Mouse (Mus musculus): ENCODE data around the gene Mtch2. TPM values are rescaled to one million over a fixed set of nuclear protein-coding genes. Genes with fewer than 3 reads are reported as not detected.
"Not testable (repeated sequence)": the region's sequence is repeated elsewhere in the genome, so short reads cannot be mapped to it uniquely, and the experiment has no call there.

The Mtch2 gene
- total RNA-seq, 1 experiment = 162 TPM

DNA sequence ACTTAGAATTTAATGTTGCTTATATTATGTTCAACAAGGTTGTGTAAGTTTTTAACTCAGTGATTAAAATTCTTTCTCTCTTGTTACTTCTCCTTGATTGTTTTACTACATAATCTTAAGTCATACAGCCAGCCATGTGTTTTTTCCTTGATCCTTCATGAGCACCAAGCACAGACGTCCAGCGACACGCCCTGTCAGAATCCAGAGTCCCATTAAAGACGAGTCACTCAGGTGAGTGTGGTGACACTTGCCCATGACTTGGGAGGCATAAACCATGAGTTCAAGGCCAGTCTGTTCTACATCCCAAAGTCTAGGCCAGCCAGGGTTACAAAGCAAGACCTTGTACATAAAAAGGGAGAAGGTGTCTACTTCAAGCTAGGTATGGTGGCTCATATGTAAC lies 30.8 kb upstream of the Mtch2 start:
- no peaks in the 10 kb centered on the region for H3K36me3 ChIP-seq (ENCODE audit: control insufficient read depth, insufficient read depth, low read length, poor library complexity, severe bottlenecking)
- in situ Hi-C loops (cut with MboI; ENCODE audit: low sequenced_read_pairs in 2 of 2, unreplicated experiment in 2 of 2) = no loop called here
- DNase-seq (ENCODE audit: low read depth, low spot score) = no peak
- H3K9me3 ChIP-seq (ENCODE audit: control insufficient read depth, insufficient read depth, low read depth, low read length) = no peaks in the 10 kb centered on the region
- no peak overlapping the region for H3K27ac ChIP-seq (ENCODE audit: insufficient read depth, low read depth, low read length, poor library complexity, severe bottlenecking)
- no peak overlapping the region for H3K4me3 ChIP-seq (ENCODE audit: insufficient read depth in 1 of 2, low read depth in 1 of 2, low read length in 2 of 2, poor library complexity in 1 of 2, severe bottlenecking in 1 of 2)
- H3K9ac ChIP-seq (ENCODE audit: insufficient read depth, low read depth, low read length, poor library complexity, severe bottlenecking) = no peak overlapping the region
- 0 out of 4 replicates have a peak, but pooled peaks cover 0 to under 1% of the 10 kb centered on the region in 2 experiments for H3K4me1 ChIP-seq (ENCODE audit: control insufficient read depth in 2 of 2, insufficient read depth in 2 of 2, low read length in 2 of 2, poor library complexity in 1 of 2)
- TF ChIP-seq CHD2 (IDR thresholded peaks at IDR 0.05; ENCODE audit: low read depth, low read length) (no peak), ZNF384 (IDR thresholded peaks at IDR 0.05; ENCODE audit: low read depth, low read length) (no peak), ZC3H11A (IDR thresholded peaks at IDR 0.05; ENCODE audit: borderline replicate concordance, low read depth, low read length) (no peak), MAFK (IDR thresholded peaks at IDR 0.05; ENCODE audit: insufficient read depth, low read depth, low read length) (no peak), HCFC1 (IDR thresholded peaks at IDR 0.05; ENCODE audit: borderline replicate concordance, insufficient read depth, low read length) (no peak)

- no peaks in the 10 kb centered on the region for H3K9me3 ChIP-seq (ENCODE audit: control insufficient read depth, insufficient read depth, low read depth, low read length)
- no peak overlapping the region for H3K9ac ChIP-seq (ENCODE audit: insufficient read depth, low read depth, low read length, poor library complexity, severe bottlenecking)
- H3K27ac ChIP-seq (ENCODE audit: insufficient read depth, low read depth, low read length, poor library complexity, severe bottlenecking) = no peak overlapping the region
- no peak overlapping the region for H3K4me3 ChIP-seq (ENCODE audit: insufficient read depth in 1 of 2, low read depth in 1 of 2, low read length in 2 of 2, poor library complexity in 1 of 2, severe bottlenecking in 1 of 2)
- no peaks in the 10 kb centered on the region for H3K36me3 ChIP-seq (ENCODE audit: control insufficient read depth, insufficient read depth, low read length, poor library complexity, severe bottlenecking)
- H3K4me1 ChIP-seq (ENCODE audit: control insufficient read depth in 2 of 2, insufficient read depth in 2 of 2, low read length in 2 of 2, poor library complexity in 1 of 2) = peaks cover 0 to 7% of the 10 kb centered on the region in 2 experiments; a peak in 2 of 4 replicates
- no peak for DNase-seq (ENCODE audit: low read depth, low spot score)
- in situ Hi-C loops (cut with MboI; ENCODE audit: low sequenced_read_pairs in 2 of 2, unreplicated experiment in 2 of 2) = no loop called here
- TF ChIP-seq HCFC1 (IDR thresholded peaks at IDR 0.05; ENCODE audit: borderline replicate concordance, insufficient read depth, low read length) = no peak
- TF ChIP-seq ZC3H11A (IDR thresholded peaks at IDR 0.05; ENCODE audit: borderline replicate concordance, low read depth, low read length) = no peak
Observed at GRCm38 (mm10) chr2:90818710-90819109, 28.2 kb upstream of the Mtch2 start.

DNA sequence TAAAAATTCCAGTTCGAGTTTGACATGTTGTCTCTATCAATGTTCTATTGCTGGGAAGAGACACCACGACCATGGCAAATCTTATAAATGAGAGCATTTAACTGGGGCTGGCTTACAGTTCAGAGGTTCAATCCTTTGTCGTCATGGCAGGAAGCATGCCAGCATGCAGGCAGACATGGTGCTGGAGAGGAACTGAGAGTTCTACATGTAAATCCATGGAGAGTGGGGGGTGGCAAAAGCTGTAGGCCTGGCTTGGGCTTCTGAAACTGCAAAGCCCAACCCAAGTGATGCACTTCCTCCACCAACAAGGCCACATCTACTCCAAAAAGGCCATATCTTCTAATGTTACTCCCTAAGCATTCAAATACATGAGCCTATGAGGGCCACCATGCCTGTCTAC lies 26.1 kb upstream of the Mtch2 start:
- no peak for TF ChIP-seq HCFC1 (IDR thresholded peaks at IDR 0.05; ENCODE audit: borderline replicate concordance, insufficient read depth, low read length)
- TF ChIP-seq CHD2 (IDR thresholded peaks at IDR 0.05; ENCODE audit: low read depth, low read length) = no peak
- no peak for TF ChIP-seq ZNF384 (IDR thresholded peaks at IDR 0.05; ENCODE audit: low read depth, low read length)

GRCm38 (mm10) chr2:90822978-90823377 lies 24.0 kb upstream of the Mtch2 start:
- Histone ChIP-seq H3K36me3 (ENCODE audit: control insufficient read depth, insufficient read depth, low read length, poor library complexity, severe bottlenecking) (no peaks in the 10 kb centered on the region), H3K27ac (ENCODE audit: insufficient read depth, low read depth, low read length, poor library complexity, severe bottlenecking) (peak overlapping the region; percentile 81; the same call in 1 of the 2 replicates), H3K9me3 (ENCODE audit: control insufficient read depth, insufficient read depth, low read depth, low read length) (no peaks in the 10 kb centered on the region), H3K4me1 (ENCODE audit: control insufficient read depth in 2 of 2, insufficient read depth in 2 of 2, low read length in 2 of 2, poor library complexity in 1 of 2) (peaks cover 0 to 10% of the 10 kb centered on the region in 2 experiments; a peak in 2 of 4 replicates), H3K4me3 (ENCODE audit: insufficient read depth in 1 of 2, low read depth in 1 of 2, low read length in 2 of 2, poor library complexity in 1 of 2, severe bottlenecking in 1 of 2) (no peak overlapping the region), H3K9ac (ENCODE audit: insufficient read depth, low read depth, low read length, poor library complexity, severe bottlenecking) (no peak overlapping the region)
- in situ Hi-C loops (cut with MboI; ENCODE audit: low sequenced_read_pairs in 2 of 2, unreplicated experiment in 2 of 2) = no loop called here
- TF ChIP-seq ZNF384 (IDR thresholded peaks at IDR 0.05; ENCODE audit: low read depth, low read length) = no peak
- TF ChIP-seq HCFC1 (IDR thresholded peaks at IDR 0.05; ENCODE audit: borderline replicate concordance, insufficient read depth, low read length) = no peak
- 0 out of 2 replicates have a peak, but pooled peaks have one; percentile 45 for TF ChIP-seq MAFK (IDR thresholded peaks at IDR 0.05; ENCODE audit: insufficient read depth, low read depth, low read length)
- TF ChIP-seq ZC3H11A (IDR thresholded peaks at IDR 0.05; ENCODE audit: borderline replicate concordance, low read depth, low read length) = no peak
- no peak for TF ChIP-seq CHD2 (IDR thresholded peaks at IDR 0.05; ENCODE audit: low read depth, low read length)
- no peak for DNase-seq (ENCODE audit: low read depth, low spot score)

More for the DNA sequence above, 26.1 kb upstream of the Mtch2 start:
- Histone ChIP-seq H3K4me1 (ENCODE audit: control insufficient read depth in 2 of 2, insufficient read depth in 2 of 2, low read length in 2 of 2, poor library complexity in 1 of 2) (peaks cover 0 to 10% of the 10 kb centered on the region in 2 experiments; a peak in 2 of 4 replicates), H3K36me3 (ENCODE audit: control insufficient read depth, insufficient read depth, low read length, poor library complexity, severe bottlenecking) (no peaks in the 10 kb centered on the region), H3K9ac (ENCODE audit: insufficient read depth, low read depth, low read length, poor library complexity, severe bottlenecking) (no peak overlapping the region), H3K4me3 (ENCODE audit: insufficient read depth in 1 of 2, low read depth in 1 of 2, low read length in 2 of 2, poor library complexity in 1 of 2, severe bottlenecking in 1 of 2) (no peak overlapping the region), H3K9me3 (ENCODE audit: control insufficient read depth, insufficient read depth, low read depth, low read length) (no peaks in the 10 kb centered on the region), H3K27ac (ENCODE audit: insufficient read depth, low read depth, low read length, poor library complexity, severe bottlenecking) (no peak overlapping the region)
- in situ Hi-C loops (cut with MboI; ENCODE audit: low sequenced_read_pairs in 2 of 2, unreplicated experiment in 2 of 2) = no loop called here
- DNase-seq (ENCODE audit: low read depth, low spot score) = no peak

- no peak overlapping the region for H3K4me3 ChIP-seq (ENCODE audit: insufficient read depth in 1 of 2, low read depth in 1 of 2, low read length in 2 of 2, poor library complexity in 1 of 2, severe bottlenecking in 1 of 2)
- no peak for DNase-seq (ENCODE audit: low read depth, low spot score)
- peak overlapping the region; percentile 42 for H3K27ac ChIP-seq (ENCODE audit: insufficient read depth, low read depth, low read length, poor library complexity, severe bottlenecking)
- H3K4me1 ChIP-seq (ENCODE audit: control insufficient read depth in 2 of 2, insufficient read depth in 2 of 2, low read length in 2 of 2, poor library complexity in 1 of 2) = peaks cover 0 to 10% of the 10 kb centered on the region in 2 experiments; a peak in 2 of 4 replicates
- no peak overlapping the region for H3K9ac ChIP-seq (ENCODE audit: insufficient read depth, low read depth, low read length, poor library complexity, severe bottlenecking)
- no peaks in the 10 kb centered on the region for H3K36me3 ChIP-seq (ENCODE audit: control insufficient read depth, insufficient read depth, low read length, poor library complexity, severe bottlenecking)
- H3K9me3 ChIP-seq (ENCODE audit: control insufficient read depth, insufficient read depth, low read depth, low read length) = no peaks in the 10 kb centered on the region
- TF ChIP-seq ZC3H11A (IDR thresholded peaks at IDR 0.05; ENCODE audit: borderline replicate concordance, low read depth, low read length) (no peak), ZNF384 (IDR thresholded peaks at IDR 0.05; ENCODE audit: low read depth, low read length) (no peak), MAFK (IDR thresholded peaks at IDR 0.05; ENCODE audit: insufficient read depth, low read depth, low read length) (no peak), CHD2 (IDR thresholded peaks at IDR 0.05; ENCODE audit: low read depth, low read length) (no peak), HCFC1 (IDR thresholded peaks at IDR 0.05; ENCODE audit: borderline replicate concordance, insufficient read depth, low read length) (no peak)
- in situ Hi-C loops (cut with MboI; ENCODE audit: low sequenced_read_pairs in 2 of 2, unreplicated experiment in 2 of 2) = no loop called here
Observed at GRCm38 (mm10) chr2:90823781-90824180, 23.2 kb upstream of the Mtch2 start.

- H3K27ac ChIP-seq (ENCODE audit: insufficient read depth, low read depth, low read length, poor library complexity, severe bottlenecking); in situ Hi-C loops (cut with MboI; ENCODE audit: low sequenced_read_pairs in 2 of 2, unreplicated experiment in 2 of 2); DNase-seq (ENCODE audit: low read depth, low spot score); H3K36me3 ChIP-seq (ENCODE audit: control insufficient read depth, insufficient read depth, low read length, poor library complexity, severe bottlenecking); H3K9me3 ChIP-seq (ENCODE audit: control insufficient read depth, insufficient read depth, low read depth, low read length); H3K4me3 ChIP-seq (ENCODE audit: insufficient read depth in 1 of 2, low read depth in 1 of 2, low read length in 2 of 2, poor library complexity in 1 of 2, severe bottlenecking in 1 of 2); H3K4me1 ChIP-seq (ENCODE audit: control insufficient read depth in 2 of 2, insufficient read depth in 2 of 2, low read length in 2 of 2, poor library complexity in 1 of 2); H3K9ac ChIP-seq (ENCODE audit: insufficient read depth, low read depth, low read length, poor library complexity, severe bottlenecking): not testable (repeated sequence)
Observed at GRCm38 (mm10) chr2:90824528-90824927, 22.4 kb upstream of the Mtch2 start.
